Mouse (Mus musculus) cerebellum, adult 2 months (tissue): ENCODE results near the gene BC051665. TPM values are rescaled to one million over a fixed set of nuclear protein-coding genes. Genes with fewer than 3 reads are reported as not detected.
A peak's percentile ranks its signal among the peaks of the same experiment; 100 is the strongest.

Source experiments
- DNase-seq, 2 experiments: peaks; one replicate each; pipeline ENCODE4 v3.0.0; 2021
- H3K27ac ChIP-seq: fragments of 200-500 bp; 2 replicates; pipeline ENCODE4 v1.5.1; 2012; ENCODE audit warnings: low read length, control low read depth, inconsistent platforms; ENCODE audit not compliant: insufficient read depth
- H3K27me3 ChIP-seq: fragments of 200-500 bp; 2 replicates; pipeline ENCODE4 v1.6.1; 2012; ENCODE audit warnings: inconsistent platforms, mild to moderate bottlenecking, low read length, moderate library complexity; ENCODE audit not compliant: control insufficient read depth, insufficient read depth
- H3K4me1 ChIP-seq: fragments of 200-500 bp; 2 replicates; pipeline ENCODE4 v1.6.1; 2011; ENCODE audit warnings: low read length; ENCODE audit not compliant: control insufficient read depth, insufficient read depth
- H3K4me3 ChIP-seq: fragments of 200-500 bp; replicated peaks from 2 replicates; pipeline ENCODE3; 2011; ENCODE audit warnings: mild to moderate bottlenecking, low read depth, low read length, control low read depth; ENCODE audit not compliant: insufficient read depth
- CTCF ChIP-seq: fragments of 200-500 bp; IDR thresholded peaks from 2 replicates; pipeline ENCODE4 v1.5.1; 2011; ENCODE audit warnings: low read depth, mild to moderate bottlenecking, control low read depth, low read length, moderate library complexity, borderline replicate concordance; ENCODE audit not compliant: insufficient read depth
- POLR2A ChIP-seq: fragments of 200-500 bp; IDR thresholded peaks from 2 replicates; pipeline ENCODE4 v1.6.1; 2011; ENCODE audit warnings: low read length, control low read depth, borderline replicate concordance; ENCODE audit not compliant: insufficient read depth
- WGBS: fragments of 180-500 bp; shearing (Covaris S2); methylation state at CpG from one replicate; pipeline ENCODE4 v1.1.7; 2018; 5-methylcytosine and 5-hydroxymethylcytosine counted together
- polyA plus RNA-seq: library from polyadenylated mRNA; depleted of rRNA; stranded (reverse); fragments of >200 nt; gene quantifications from 2 replicates; pipeline ENCODE4 v1.2.3, GENCODE M21; 2012; rRNA removed

BC051665 gene
- polyA plus RNA-seq, result not detected in 2 replicates

DNA sequence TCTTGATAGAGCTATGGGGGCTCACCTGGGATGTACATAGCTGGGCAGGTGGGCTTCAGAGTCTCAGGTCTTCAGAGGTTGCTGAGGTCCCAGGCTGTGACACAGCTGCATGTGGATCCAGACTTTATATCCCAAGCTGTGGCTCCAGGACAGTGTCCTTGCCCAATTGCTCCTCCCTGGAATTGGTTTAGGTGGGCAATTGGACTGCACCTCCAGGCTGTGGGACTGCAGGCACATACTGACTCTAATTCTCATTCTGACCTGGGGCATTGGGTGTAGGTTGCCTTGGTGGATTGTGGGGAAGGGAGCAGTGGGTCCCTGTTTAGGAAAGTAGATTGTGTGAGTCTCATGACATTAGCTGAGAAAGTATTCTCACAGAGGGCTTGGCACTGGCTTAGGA lies at the start of gene BC051665:
Gene BC051665, minus strand, starts transcription at position 101 of the 400 bp plus-strand sequence.
- Histone ChIP-seq H3K4me3 (no peak within 1 kb of the TSS), H3K4me1 (no peaks in the 10 kb centered on the region), H3K27ac (no peak within 1 kb of the TSS), H3K27me3 (no peaks in the 10 kb centered on the region)
- TF ChIP-seq CTCF (no peak), POLR2A (no peak)
- no peak for DNase-seq

DNA sequence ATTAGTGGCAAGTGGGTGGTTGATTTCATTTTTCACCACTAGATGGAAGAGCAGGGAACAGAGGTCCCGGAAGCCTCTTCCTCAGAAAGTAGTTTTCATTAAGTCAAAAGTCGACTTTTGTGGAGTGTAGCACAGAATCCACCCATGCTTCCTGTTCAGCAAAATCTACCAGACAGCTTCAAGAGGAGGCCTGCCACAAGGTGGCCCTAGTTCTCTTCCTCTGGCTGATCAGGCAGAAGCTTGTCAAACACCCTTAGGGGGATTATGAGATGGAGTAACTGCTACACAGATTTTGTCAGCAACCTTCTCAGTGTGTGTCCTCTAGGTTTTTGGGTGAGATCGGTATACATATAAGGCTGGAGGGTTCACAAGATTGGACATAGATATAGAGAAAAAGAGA lies 39.9 kb upstream of the BC051665 start:
- H3K4me3 ChIP-seq, result no peak overlapping the region
- WGBS, result 72% methylated on average over 3 of the region's 3 CpGs
- no peak overlapping the region for H3K27ac ChIP-seq
- H3K4me1 ChIP-seq, result no peaks in the 10 kb centered on the region
- TF ChIP-seq CTCF, result no peak
- H3K27me3 ChIP-seq, result no peaks in the 10 kb centered on the region
- no peak for DNase-seq

DNA sequence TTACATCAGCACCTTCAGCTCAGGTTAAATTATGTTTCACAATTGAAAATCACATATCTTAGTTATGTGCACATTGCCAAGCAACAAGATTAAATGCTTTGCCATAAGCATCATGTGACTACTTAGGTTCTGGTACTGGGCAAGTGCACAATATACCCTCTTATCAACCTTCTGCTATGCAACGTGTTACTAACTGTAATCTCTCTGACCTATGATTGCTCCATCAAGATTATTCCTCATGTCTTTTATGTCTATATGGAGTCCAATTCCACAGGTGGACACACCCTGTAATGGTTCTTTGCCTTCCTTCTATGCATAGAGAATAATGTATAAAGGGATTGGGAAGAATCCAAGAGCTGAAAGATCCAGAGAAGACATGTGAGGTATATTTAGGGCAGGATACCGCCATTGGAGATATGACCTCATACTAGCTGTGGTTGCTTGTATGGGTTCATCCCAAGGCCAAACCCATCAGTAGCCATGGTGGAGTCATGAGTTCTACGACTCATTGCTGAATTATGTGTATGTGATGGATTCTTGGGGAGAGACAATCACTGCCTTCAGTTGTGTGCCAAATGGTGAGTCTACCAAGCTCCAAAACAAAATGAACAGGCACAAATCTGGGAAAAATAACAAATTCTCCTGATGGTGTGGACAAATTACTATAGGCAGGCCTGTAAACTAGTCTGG lies 34.5 kb upstream of the BC051665 start:
- no peaks in the 10 kb centered on the region for H3K27me3 ChIP-seq
- no peak for DNase-seq
- no peak overlapping the region for H3K27ac ChIP-seq
- TF ChIP-seq CTCF, result no peak
- no peak for TF ChIP-seq POLR2A
- WGBS, result 68% methylated on average over 3 of the region's 3 CpGs
- H3K4me1 ChIP-seq, result no peaks in the 10 kb centered on the region
- no peak overlapping the region for H3K4me3 ChIP-seq

DNA sequence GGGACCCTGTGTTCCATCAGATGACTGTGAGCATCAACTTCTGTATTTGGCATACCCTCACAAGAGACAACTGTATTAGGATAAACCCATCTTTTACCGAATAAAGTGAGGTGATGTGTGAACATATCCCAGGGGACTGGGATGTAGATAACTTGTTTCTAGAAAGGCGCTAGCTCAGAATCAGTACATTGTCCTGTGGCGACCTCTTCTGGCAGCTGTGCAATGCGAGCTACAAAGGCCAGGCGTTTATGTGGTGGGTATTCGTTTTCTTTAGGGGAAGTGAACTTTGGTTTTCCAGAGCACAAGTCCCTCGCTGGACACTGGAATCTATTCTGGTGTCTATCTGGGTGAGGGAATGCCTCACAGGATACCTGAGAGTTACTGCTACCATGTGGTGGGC lies 33.3 kb upstream of the BC051665 start:
- WGBS, result 10% methylated on average over 7 of the region's 7 CpGs
- Histone ChIP-seq H3K27me3 (no peaks in the 10 kb centered on the region), H3K4me1 (no peaks in the 10 kb centered on the region), H3K4me3 (no peak overlapping the region), H3K27ac (no peak overlapping the region)
- TF ChIP-seq CTCF (0 out of 2 replicates have a peak, but pooled peaks have one; percentile 20), POLR2A (no peak)
- no peak for DNase-seq

DNA sequence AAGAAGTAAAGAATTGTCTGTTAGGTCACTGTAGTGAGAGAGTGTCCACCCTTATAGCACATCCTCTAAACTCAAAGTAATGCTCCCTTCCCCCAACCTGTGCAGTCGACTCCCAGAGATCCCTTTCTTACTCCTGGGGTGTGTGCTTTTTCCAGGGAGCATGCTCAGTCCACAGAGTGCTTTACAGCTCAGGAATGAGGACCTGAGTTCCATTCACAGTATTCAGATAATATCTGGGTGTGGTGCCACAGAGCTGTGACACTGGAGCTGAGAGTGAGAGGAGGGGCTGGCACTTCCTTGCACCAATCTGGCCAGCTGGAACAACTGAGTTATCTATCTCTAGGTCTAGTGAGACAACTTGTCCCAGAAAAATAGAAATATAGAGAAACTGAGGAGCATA lies 27.6 kb upstream of the BC051665 start:
- TF ChIP-seq POLR2A (no peak), CTCF (no peak)
- WGBS, result 55% methylated on average over 1 of the region's 1 CpGs
- no peak for DNase-seq
- Histone ChIP-seq H3K27me3 (no peaks in the 10 kb centered on the region), H3K27ac (no peak overlapping the region), H3K4me3 (no peak overlapping the region), H3K4me1 (no peaks in the 10 kb centered on the region)

DNA sequence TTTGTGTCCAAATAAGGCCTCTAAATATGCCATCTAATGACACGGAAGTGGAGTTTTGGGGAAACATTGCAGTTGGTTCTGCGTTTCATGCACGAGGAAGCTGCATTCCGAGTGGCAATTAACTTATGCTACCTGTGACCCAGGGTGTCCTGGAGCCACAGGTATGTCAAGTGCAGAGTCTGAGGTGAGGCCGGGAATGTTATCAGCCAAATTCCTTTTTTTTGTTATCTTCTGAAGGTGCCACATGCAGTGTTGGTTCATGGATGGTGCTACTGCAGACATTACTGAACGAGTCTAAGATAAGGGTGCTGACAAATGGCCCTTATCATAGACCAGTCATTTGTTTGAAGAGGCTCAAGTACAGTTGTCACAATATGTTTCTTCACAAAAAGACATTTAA lies 26.6 kb upstream of the BC051665 start:
- TF ChIP-seq POLR2A, result no peak
- DNase-seq, result no peak
- 90% methylated on average over 6 of the region's 6 CpGs for WGBS
- no peak overlapping the region for H3K27ac ChIP-seq
- H3K27me3 ChIP-seq, result no peaks in the 10 kb centered on the region
- H3K4me3 ChIP-seq, result no peak overlapping the region
- H3K4me1 ChIP-seq, result no peaks in the 10 kb centered on the region

DNA sequence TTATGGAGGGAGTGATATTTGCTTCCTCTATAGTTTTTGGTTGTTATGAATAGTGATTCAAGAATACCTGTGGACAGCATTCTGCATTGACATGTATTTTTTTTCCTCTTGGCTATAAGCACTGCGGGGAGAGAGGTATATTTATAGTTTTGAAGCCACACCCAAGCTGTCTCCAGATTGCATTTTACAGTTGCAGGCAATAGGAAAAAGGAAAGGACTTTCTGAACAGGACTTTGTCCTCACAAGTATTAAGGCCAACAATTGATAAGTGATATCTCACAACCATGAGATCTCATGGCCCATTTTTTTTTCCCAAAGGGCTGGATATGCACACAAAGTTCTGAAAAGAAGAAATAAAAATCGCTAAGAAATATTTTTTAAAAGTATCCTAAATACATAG lies 23.5 kb upstream of the BC051665 start:
- DNase-seq, result no peak
- Histone ChIP-seq H3K27me3 (no peaks in the 10 kb centered on the region), H3K27ac (no peak overlapping the region), H3K4me1 (no peaks in the 10 kb centered on the region), H3K4me3 (no peak overlapping the region)
- 81% methylated on average over 2 of the region's 2 CpGs for WGBS
- no peak for TF ChIP-seq POLR2A
- TF ChIP-seq CTCF, result no peak

DNA sequence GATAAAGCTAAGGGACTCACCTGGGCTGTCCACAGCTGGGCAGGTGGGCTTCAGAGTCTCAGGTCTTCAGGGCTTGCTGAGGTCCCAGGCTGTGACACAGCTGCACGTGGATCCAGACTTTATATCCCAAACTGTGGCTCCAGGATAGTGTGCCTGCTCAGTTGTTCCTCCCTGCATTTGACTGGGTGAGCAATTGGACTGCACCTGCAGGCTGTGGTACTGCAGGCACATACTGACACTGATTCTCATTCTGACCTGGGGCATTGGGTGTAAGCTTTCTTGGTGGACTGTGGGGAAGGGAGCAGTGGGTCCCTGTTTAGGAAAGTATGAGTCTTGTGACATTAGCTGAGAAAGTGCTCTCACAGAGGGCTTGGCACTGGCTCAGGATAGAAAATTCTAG lies 16.6 kb upstream of the BC051665 start, which contains the start of gene Ctsll3:
Gene Ctsll3, minus strand, starts transcription at position 101 of the 400 bp plus-strand sequence.
- Histone ChIP-seq H3K27ac (no peak within 1 kb of the TSS), H3K4me3 (no peak within 1 kb of the TSS), H3K27me3 (no peaks in the 10 kb centered on the region), H3K4me1 (no peaks in the 10 kb centered on the region)
- no peak for DNase-seq
- TF ChIP-seq CTCF, result no peak
- TF ChIP-seq POLR2A, result no peak
- 67% methylated on average over 1 of the region's 1 CpGs for WGBS
